13 mouse cellular contexts compared by ENCODE assay signal in the genomic region with DNA sequence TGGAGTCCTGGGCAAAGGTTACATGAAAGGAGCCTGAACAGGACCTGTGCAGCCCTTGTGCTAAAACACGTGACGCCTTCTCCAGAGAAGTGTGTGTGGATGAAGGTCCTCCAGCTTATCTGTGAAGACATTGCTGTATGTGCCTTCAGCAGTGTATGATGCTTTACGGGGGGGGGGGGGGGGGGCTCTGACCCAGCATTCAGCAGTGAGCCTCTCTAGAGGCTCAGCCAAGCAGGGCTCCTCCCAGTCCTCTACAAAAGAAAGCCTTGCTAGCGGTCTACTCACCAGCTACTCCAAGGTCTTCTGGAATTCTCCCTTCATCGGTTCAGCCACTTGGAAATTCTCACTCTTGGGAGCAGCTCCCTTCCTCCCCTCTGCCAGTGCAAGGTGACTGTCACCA. TPM values are rescaled to one million over a fixed set of nuclear protein-coding genes. Genes with fewer than 3 reads are reported as not detected.
DNase-seq lines count a peak whose midpoint lies in the region; ATAC-seq and TF ChIP-seq lines count a peak whose summit lies in the region.
"Not testable (repeated sequence)": the region's sequence is repeated elsewhere in the genome, so short reads cannot be mapped to it uniquely, and the experiment has no call there.
"Had no signal": no experiment of that assay in that cellular context is flagged by ENCODE, and none has a peak within 500 bp of the region (broad histone marks: within the 10 kb centered on the region; RNA-seq: fewer than 3 reads in every experiment).

No protein-coding gene starts in this region.

- DNase-seq in heart, adult 11 months: peak; percentile 56
- peak; percentile 80 for DNase-seq in liver
- DNase-seq in liver, embryonic 14.5 days (ENCODE audit: low read depth in 3 of 3, low spot score in 3 of 3): not testable (repeated sequence)

- ATAC-seq in heart, embryonic 11.5 days (replicated peaks; ENCODE audit: insufficient number of reproducible peaks, low FRiP score, low TSS enrichment): not testable (repeated sequence)
- peak; percentile 79 for ATAC-seq in liver, embryonic 12.5 days
- ATAC-seq in liver, embryonic 14.5 days (ENCODE audit: insufficient read depth): peak; percentile 72
- peak; percentile 53 for ATAC-seq in liver, embryonic 16.5 days (ENCODE audit: low read depth)

- not testable (repeated sequence) for H3K4me3 ChIP-seq in heart, embryonic 11.5 days (ENCODE audit: low read depth, low read length)
- H3K4me3 ChIP-seq in liver, embryonic 12.5 days: peak overlapping the region; percentile 37
- H3K4me3 ChIP-seq in liver, embryonic 14.5 days (ENCODE audit: insufficient read depth in 1 of 2, low read depth in 2 of 2, low read length in 2 of 2): peak overlapping the region; percentile 34 to 50; a peak in 3 of 4 replicates
- H3K4me3 ChIP-seq in liver, embryonic 16.5 days (ENCODE audit: low read depth, low read length): 0 out of 2 replicates have a peak overlapping the region, but pooled peaks have one; percentile 33

- H3K36me3 ChIP-seq in heart, embryonic 11.5 days (ENCODE audit: control insufficient read depth, insufficient read depth, low read length); liver, embryonic 12.5 days; liver, embryonic 14.5 days (replicated peaks; ENCODE audit: control insufficient read depth, insufficient read depth, low read depth); liver, embryonic 16.5 days (ENCODE audit: control insufficient read depth, insufficient read depth): not testable (repeated sequence)

- H3K27me3 ChIP-seq in heart, embryonic 11.5 days (ENCODE audit: control insufficient read depth, insufficient read depth, low read length); liver, embryonic 12.5 days (replicated peaks); liver, embryonic 14.5 days (ENCODE audit: control insufficient read depth, insufficient read depth, low read length); liver, embryonic 16.5 days (ENCODE audit: control insufficient read depth, insufficient read depth, low read depth, low read length): not testable (repeated sequence)

- not testable (repeated sequence) for TF ChIP-seq CTCF in liver, embryonic 14.5 days (IDR thresholded peaks at IDR 0.05; ENCODE audit: low read depth)

- H3K4me1 ChIP-seq in heart, embryonic 11.5 days (ENCODE audit: control insufficient read depth, insufficient read depth, low read length): not testable (repeated sequence)
- H3K4me1 ChIP-seq in liver, embryonic 12.5 days: peaks cover 78% of the 10 kb centered on the region
- H3K4me1 ChIP-seq in liver, embryonic 14.5 days (replicated peaks; ENCODE audit: control insufficient read depth in 2 of 2, insufficient read depth in 2 of 2, low read length in 1 of 2): peaks cover 44 to 63% of the 10 kb centered on the region in 2 experiments
- H3K4me1 ChIP-seq in liver, embryonic 16.5 days (ENCODE audit: control insufficient read depth, low read depth, low read length): peaks cover 45% of the 10 kb centered on the region

- peak overlapping the region; percentile 34; the same call in 1 of the 2 replicates for H3K4me2 ChIP-seq in heart, embryonic 11.5 days
- peak overlapping the region; percentile 61 for H3K4me2 ChIP-seq in liver, embryonic 12.5 days
- H3K4me2 ChIP-seq in liver, embryonic 14.5 days (ENCODE audit: low read depth): peak overlapping the region; percentile 59
- H3K4me2 ChIP-seq in liver, embryonic 16.5 days (ENCODE audit: low read depth, low read length): peak overlapping the region; percentile 43

- not testable (repeated sequence) for H3K9ac ChIP-seq in heart, embryonic 11.5 days (ENCODE audit: low read depth, low read length)
- H3K9ac ChIP-seq in liver, embryonic 12.5 days: peak overlapping the region; percentile 47
- H3K9ac ChIP-seq in liver, embryonic 14.5 days (replicated peaks): peak overlapping the region; percentile 59
- 0 out of 2 replicates have a peak overlapping the region, but pooled peaks have one; percentile 47 for H3K9ac ChIP-seq in liver, embryonic 16.5 days (ENCODE audit: low read depth, low read length)

- not testable (repeated sequence) for H3K27ac ChIP-seq in heart, embryonic 11.5 days (ENCODE audit: low read depth, low read length)
- H3K27ac ChIP-seq in liver, embryonic 12.5 days: peak overlapping the region; percentile 89
- peak overlapping the region; percentile 83 for H3K27ac ChIP-seq in liver, embryonic 14.5 days
- H3K27ac ChIP-seq in liver, embryonic 16.5 days (ENCODE audit: low read length): peak overlapping the region; percentile 91

- H3K9me3 ChIP-seq in heart, embryonic 11.5 days (replicated peaks; ENCODE audit: control insufficient read depth, low read length); liver, embryonic 12.5 days (replicated peaks); liver, embryonic 14.5 days (ENCODE audit: control insufficient read depth, low read length); liver, embryonic 16.5 days (replicated peaks; ENCODE audit: control insufficient read depth, low read length): not testable (repeated sequence)

- TF ChIP-seq EP300 in liver, embryonic 14.5 days (IDR thresholded peaks at IDR 0.05; ENCODE audit: low read depth): peak; percentile 45; the same call in 1 of the 2 replicates

- 79% methylated on average over 4 of the region's 5 CpGs for WGBS in heart, embryonic 11.5 days (ENCODE audit: insufficient replicate concordance)
- WGBS in liver, embryonic 12.5 days (ENCODE audit: insufficient replicate concordance): 63% methylated on average over 5 of the region's 5 CpGs
- WGBS in liver, embryonic 14.5 days (ENCODE audit: insufficient replicate concordance): 44% methylated on average over 5 of the region's 5 CpGs
- 58% methylated on average over 5 of the region's 5 CpGs for WGBS in liver, embryonic 16.5 days (ENCODE audit: insufficient replicate concordance)

RNA-seq across cellular contexts. Expression of gene Gm12394, which starts 6.9 kb away (rescaled TPM):
- polyA plus RNA-seq in heart, embryonic 11.5 days (2014; fragmentation: Nextera tagmentation; extraction: Ambion mirVana): 0.13 TPM in 1 of 2 replicates, not detected in the other
- 0.05 and 0.07 TPM in 2 replicates for polyA plus RNA-seq in liver, embryonic 12.5 days (2016; fragmentation: Nextera tagmentation; extraction: Ambion mirVana)
- polyA plus RNA-seq in liver, embryonic 14.5 days (2012; rRNA removed): 0.01 TPM in 1 of 2 replicates, not detected in the other
- 0.05 TPM in 1 of 2 replicates, not detected in the other for polyA plus RNA-seq in liver, embryonic 14.5 days (2014; fragmentation: Nextera tagmentation; extraction: Ambion mirVana)
- polyA plus RNA-seq in liver, embryonic 16.5 days (2015; fragmentation: Nextera tagmentation; extraction: Ambion mirVana): not detected in 2 replicates
- polyA plus RNA-seq: activated CD4-positive, CD25-positive, alpha-beta regulatory T cell, adult 4 months; C2C12; embryonic facial prominence, embryonic 10.5 days; Patski had no signal

RNA-seq across cellular contexts. Expression of gene Fam205a1, which starts 9.8 kb away (rescaled TPM):
- polyA plus RNA-seq in heart, embryonic 11.5 days (2014; fragmentation: Nextera tagmentation; extraction: Ambion mirVana): not detected in 2 replicates
- polyA plus RNA-seq in liver, embryonic 12.5 days (2016; fragmentation: Nextera tagmentation; extraction: Ambion mirVana): 0.15 and 0.18 TPM in 2 replicates
- polyA plus RNA-seq in liver, embryonic 14.5 days (2012; rRNA removed): 0.21 and 0.22 TPM in 2 replicates
- polyA plus RNA-seq in liver, embryonic 14.5 days (2014; fragmentation: Nextera tagmentation; extraction: Ambion mirVana): 0.04 and 0.28 TPM in 2 replicates
- 0.11 and 0.12 TPM in 2 replicates for polyA plus RNA-seq in liver, embryonic 16.5 days (2015; fragmentation: Nextera tagmentation; extraction: Ambion mirVana)
- polyA plus RNA-seq: activated CD4-positive, CD25-positive, alpha-beta regulatory T cell, adult 4 months; C2C12; embryonic facial prominence, embryonic 10.5 days; embryonic facial prominence, embryonic 14.5 days; forebrain, embryonic 13.5 days; Patski had no signal

RNA-seq across cellular contexts. Expression of gene Fam205c, which starts 10.5 kb away (rescaled TPM):
- polyA plus RNA-seq in heart, embryonic 11.5 days (2014; fragmentation: Nextera tagmentation; extraction: Ambion mirVana): 0.46 TPM in 1 of 2 replicates, not detected in the other
- polyA plus RNA-seq in liver, embryonic 12.5 days (2016; fragmentation: Nextera tagmentation; extraction: Ambion mirVana): 0.24 and 0.33 TPM in 2 replicates
- 0.06 and 0.07 TPM in 2 replicates for polyA plus RNA-seq in liver, embryonic 14.5 days (2012; rRNA removed)
- polyA plus RNA-seq in liver, embryonic 14.5 days (2014; fragmentation: Nextera tagmentation; extraction: Ambion mirVana): 0.15 and 0.30 TPM in 2 replicates
- polyA plus RNA-seq in liver, embryonic 16.5 days (2015; fragmentation: Nextera tagmentation; extraction: Ambion mirVana): 0.27 and 0.32 TPM in 2 replicates
- polyA plus RNA-seq: activated CD4-positive, CD25-positive, alpha-beta regulatory T cell, adult 4 months; C2C12; cortical plate, adult 2 months; Patski had no signal

RNA-seq across cellular contexts. Expression of gene Phf24, which starts 53.0 kb away (rescaled TPM):
- 1.9 and 2.4 TPM in 2 replicates for polyA plus RNA-seq in heart, embryonic 11.5 days (2014; fragmentation: Nextera tagmentation; extraction: Ambion mirVana)
- 0.18 and 0.26 TPM in 2 replicates for polyA plus RNA-seq in liver, embryonic 12.5 days (2016; fragmentation: Nextera tagmentation; extraction: Ambion mirVana)
- 0.12 and 0.16 TPM in 2 replicates for polyA plus RNA-seq in liver, embryonic 14.5 days (2012; rRNA removed)
- 0.08 and 0.14 TPM in 2 replicates for polyA plus RNA-seq in liver, embryonic 14.5 days (2014; fragmentation: Nextera tagmentation; extraction: Ambion mirVana)
- 0.05 and 0.06 TPM in 2 replicates for polyA plus RNA-seq in liver, embryonic 16.5 days (2015; fragmentation: Nextera tagmentation; extraction: Ambion mirVana)
- polyA plus RNA-seq: C2C12, Patski had no signal
